Mouse (Mus musculus): Measurements from ENCODE around the gene Cct8l1. TPM values are rescaled to one million over a fixed set of nuclear protein-coding genes. Genes with fewer than 3 reads are reported as not detected.
A peak's percentile ranks its signal among the peaks of the same experiment; 100 is the strongest.

Cct8l1 gene
- total RNA-seq (2015): not detected in 2 replicates
- not detected in 2 replicates for total RNA-seq (2017)

DNA sequence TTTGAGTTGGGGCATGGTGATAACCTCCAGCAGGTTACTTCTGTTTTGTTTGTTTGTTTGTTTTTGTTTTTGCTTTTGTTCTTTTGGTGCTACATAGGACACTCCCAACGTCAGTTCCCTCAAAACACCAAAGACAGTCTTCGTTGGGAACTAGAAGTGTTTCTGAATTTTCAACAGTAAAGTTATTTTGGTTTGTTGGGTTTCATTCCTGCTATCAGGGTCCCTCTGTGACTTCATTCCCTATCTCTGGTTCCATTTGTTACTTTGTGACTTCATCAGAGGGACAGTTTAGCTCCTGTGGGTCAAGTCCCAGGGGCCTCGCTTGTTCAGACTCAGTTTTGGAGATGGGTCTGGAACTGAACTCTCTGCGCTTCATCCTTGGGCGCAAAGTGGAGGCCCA lies at the start of gene Cct8l1:
Gene Cct8l1 (plus strand): TSS at position 301 of the 400 bp plus-strand sequence.
- ATAC-seq (replicated peaks; ENCODE audit: poor library complexity): no peak

GRCm38 (mm10) chr5:25472070-25472469 lies 43.8 kb upstream of the Cct8l1 start:
- peak; percentile 57 for ATAC-seq (replicated peaks; ENCODE audit: poor library complexity)

DNA sequence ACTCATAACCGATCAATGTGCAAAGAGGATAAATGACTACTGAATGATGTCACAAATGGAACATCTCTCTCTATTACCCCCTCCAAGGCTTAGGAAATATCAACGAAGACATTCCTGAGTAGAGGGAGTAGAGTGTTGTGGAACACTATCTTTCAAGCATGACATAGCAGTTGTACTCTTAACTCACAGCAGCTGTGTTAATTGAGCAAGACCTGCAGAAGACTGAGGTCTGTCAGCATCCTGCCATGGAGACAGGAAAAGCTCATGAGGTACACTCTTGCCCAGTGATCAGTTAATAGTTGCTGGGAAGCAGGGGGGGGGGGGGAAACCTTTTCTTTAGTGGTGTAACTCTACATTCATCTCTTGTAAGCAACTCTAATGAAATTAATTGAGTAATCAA lies 40.1 kb upstream of the Cct8l1 start:
- peak; percentile 93 for ATAC-seq (replicated peaks; ENCODE audit: poor library complexity)

DNA sequence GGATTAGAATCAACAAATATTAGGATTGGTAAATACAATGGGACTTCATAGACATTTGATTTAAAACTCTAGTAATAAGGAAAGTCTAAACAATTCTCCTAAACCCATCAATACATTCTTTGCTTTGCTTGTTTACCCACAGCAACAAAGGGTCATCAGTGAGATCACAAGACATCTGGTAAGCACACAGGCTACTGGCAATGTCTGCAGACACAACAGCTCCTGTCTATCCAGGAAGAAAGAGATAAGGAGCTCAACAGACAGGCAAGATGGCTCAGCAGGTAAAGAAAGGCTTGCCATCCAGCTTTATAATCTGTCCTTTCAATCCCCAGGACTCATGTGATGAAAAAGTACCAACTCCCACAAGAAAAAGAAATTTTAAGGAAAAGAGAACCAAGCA lies 37.0 kb upstream of the Cct8l1 start:
- peak; percentile 42; the same call in 1 of the 2 replicates for ATAC-seq (replicated peaks; ENCODE audit: poor library complexity)

DNA sequence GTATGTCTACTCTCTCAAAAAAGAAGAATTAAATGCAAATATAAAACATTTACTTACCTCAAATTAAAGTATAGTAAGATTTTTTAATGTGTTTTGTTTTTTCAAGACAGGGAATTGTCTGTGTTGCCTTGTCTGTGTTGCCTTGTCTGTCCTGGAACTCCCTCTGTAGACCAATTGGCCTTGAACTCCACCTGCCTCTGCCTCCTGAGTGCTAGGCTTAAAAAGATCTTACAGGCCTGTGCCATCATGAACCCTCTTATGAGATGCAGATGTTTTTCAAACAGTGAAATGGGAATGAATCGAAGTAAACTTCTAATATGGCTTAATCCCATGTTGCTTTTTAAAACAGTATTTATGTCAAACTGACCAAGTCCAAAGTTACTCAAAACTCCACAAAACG lies 19.2 kb upstream of the Cct8l1 start:
- ATAC-seq (replicated peaks; ENCODE audit: poor library complexity): no peak

GRCm38 (mm10) chr5:25497369-25497719 lies 18.5 kb upstream of the Cct8l1 start:
- ATAC-seq (replicated peaks; ENCODE audit: poor library complexity): no peak

DNA sequence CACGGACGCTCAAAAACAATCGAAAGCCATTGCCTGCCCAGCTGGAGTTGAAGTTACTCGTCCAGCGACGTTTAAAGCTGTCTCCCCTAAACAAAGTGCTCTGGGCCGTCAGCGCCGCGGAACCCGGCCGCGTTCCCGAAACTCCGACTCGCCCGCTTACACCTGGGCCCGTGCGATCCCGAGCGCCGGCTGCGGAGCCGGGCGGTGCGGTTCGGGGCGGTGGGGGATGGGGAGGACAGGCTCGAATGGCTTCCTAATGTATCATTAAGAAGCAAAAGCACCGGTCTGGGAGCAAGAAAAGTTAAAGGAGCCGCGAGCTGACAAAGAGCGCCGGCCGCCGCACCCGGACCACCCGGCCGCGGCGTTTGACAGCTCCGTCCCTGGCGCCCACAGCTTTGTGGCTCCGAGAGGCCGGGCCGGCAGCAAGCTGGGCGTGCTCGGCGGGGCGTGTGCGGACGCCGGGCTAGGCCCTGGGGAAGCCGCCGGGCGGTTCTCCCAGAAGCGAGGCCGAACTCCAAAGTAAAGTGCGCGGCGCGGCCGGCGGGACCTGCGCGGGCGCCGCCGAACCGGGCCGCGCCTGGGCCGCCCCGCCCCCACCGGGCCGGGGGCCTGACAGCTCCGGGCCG lies 18.0 kb upstream of the Cct8l1 start:
- ATAC-seq (replicated peaks; ENCODE audit: poor library complexity): no peak

GRCm38 (mm10) chr5:25498346-25498820 lies 17.5 kb upstream of the Cct8l1 start, which contains the start of gene Kmt2c:
Kmt2c (minus strand) TSS chr5:25498783.
- ATAC-seq (replicated peaks; ENCODE audit: poor library complexity): peak; percentile 29

- peak; percentile 59 for ATAC-seq (replicated peaks; ENCODE audit: poor library complexity)
Observed at GRCm38 (mm10) chr5:25498821-25499422, 16.9 kb upstream of the Cct8l1 start.

DNA sequence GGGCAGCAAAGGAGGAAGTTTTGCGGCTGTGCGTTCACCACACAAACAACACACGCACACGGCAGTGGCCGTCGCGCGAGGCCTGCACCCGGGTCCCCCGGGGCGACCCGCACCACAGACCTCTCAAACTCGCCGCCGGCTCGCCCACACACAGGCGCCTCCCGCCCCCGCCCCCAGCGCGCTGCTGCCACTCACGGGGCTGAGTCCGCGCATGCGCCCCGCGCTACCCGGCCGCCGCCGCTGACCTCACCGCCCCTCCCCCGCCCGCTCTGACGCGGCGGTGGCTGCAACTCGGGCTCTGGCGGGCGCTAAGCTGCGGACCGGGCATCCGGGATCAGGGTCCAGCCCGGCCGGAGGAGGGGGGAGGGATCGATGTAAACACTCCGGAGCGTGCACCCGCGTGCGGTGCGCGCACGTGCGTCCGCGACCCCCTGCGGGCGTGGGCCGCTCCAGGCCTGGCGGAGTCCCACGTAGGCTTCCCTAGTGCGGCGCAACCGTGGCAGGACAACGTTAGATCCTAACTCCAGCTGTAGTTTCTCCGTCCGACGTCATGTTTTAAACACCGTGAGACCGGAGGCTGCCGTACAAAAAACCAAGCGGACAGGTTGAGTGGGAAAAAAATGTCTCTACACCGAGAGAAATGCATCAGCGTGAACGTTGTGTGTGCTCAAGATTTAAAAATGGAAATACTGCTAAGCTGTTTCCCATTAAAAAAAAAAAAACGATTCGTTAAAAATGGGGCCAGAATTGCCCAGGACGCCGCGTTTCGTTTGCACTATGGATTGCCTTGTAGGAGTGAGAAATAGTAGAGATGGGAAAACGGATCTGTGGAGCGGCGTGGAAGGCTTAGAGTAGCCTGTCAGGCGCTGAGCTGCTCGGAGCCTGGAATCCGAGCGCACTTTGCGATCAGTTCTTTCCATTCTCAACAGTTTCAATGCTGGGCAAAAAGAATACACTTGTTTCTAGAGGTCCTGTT lies 16.2 kb upstream of the Cct8l1 start:
- ATAC-seq (replicated peaks; ENCODE audit: poor library complexity): peak; percentile 73

DNA sequence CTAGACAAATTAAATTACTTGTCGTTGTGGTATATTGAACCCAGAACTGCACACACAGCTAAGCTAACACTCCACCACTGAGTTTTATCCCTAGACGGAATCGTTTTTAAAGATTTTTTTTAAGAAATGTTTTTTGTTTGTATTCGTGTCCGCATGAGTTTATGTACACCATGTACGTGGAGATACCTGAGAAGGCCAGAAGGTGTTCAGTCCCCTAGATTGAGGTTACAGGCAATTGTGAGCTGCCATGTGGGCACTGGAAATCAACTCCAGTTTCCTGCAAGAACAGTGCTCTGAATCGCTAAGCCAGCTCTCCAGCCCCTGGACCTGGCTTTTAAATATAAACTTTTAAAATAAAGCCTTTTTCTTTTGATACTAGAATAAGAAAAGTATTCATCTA lies 15.2 kb upstream of the Cct8l1 start:
- no peak for ATAC-seq (replicated peaks; ENCODE audit: poor library complexity)

DNA sequence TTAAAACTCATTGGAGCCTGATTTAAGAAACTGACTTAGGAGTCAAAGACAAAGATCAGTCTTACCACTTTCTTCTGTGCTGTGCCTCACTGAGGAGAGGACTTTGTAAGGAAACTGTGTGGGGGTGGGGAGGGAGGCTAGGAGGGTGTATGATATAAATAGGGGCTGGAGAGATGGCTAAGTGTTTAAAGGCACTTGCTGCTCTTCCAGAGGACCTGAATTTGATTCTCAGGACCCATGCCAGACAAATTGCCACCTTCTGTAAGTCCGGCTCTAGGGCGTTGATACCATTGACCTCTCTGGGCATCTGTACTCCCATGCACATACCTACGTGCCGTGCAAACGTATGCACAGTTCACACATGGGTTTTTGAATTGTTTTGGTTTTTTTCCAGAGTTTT lies 9.8 kb upstream of the Cct8l1 start:
- ATAC-seq (replicated peaks; ENCODE audit: poor library complexity): no peak

DNA sequence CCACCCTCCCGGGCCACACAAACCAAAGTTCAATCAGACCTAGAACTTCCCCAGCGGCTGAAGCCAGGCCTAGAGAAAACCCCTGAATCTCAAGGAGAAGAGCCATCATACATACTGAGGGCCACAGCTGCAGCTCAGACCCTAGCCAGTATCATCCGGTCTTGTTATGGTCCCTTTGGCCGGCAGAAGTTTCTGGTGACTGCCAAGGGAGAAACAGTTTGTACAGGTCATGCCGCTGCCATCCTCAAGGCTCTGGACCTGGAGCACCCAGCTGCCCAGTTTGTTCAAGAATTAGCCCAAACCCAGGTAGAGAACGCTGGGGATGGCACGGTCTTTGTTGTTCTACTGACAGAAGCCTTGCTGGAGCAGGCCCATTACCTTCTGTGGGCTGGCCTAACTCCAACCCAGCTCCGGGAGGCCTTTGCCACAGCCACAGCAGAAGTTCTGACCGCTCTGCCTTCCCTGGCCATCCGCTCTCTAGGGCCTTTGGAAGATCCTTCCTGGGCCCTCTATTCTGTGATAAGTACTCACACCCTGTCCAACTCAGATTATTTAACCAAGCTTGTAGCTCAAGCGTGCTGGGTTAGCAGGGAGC lies 531 bp downstream of the Cct8l1 start:
- no peak for ATAC-seq (replicated peaks; ENCODE audit: poor library complexity)

DNA sequence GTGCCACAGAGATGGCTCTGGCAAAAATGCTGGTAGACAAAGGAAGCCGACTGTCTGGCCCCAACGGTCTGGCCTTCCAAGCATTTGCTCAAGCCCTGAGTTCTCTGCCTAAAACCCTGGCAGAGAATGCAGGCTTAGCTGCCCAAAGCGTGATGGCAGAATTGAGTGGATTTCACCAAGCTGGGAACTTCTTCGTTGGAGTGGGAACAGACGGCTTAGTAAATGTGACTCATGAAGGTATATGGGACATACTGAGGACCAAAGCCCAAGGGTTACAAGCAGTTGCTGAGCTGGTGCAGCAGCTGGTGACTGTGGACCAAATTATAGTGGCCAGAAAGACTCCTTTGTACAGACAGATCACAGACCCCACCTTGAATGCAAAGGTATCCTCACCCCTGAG lies 1.7 kb downstream of the Cct8l1 start:
- ATAC-seq (replicated peaks; ENCODE audit: poor library complexity): no peak

- no peak for ATAC-seq (replicated peaks; ENCODE audit: poor library complexity)
Observed at GRCm38 (mm10) chr5:25519820-25520219, 4.0 kb downstream of the Cct8l1 start.

GRCm38 (mm10) chr5:25521461-25521860 lies 5.6 kb downstream of the Cct8l1 start:
- ATAC-seq (replicated peaks; ENCODE audit: poor library complexity): no peak

GRCm38 (mm10) chr5:25526116-25526515 lies 10.2 kb downstream of the Cct8l1 start:
- ATAC-seq (replicated peaks; ENCODE audit: poor library complexity): no peak

- ATAC-seq (replicated peaks; ENCODE audit: poor library complexity): no peak
Observed at GRCm38 (mm10) chr5:25526926-25527325, 11.1 kb downstream of the Cct8l1 start.

- ATAC-seq (replicated peaks; ENCODE audit: poor library complexity): no peak
Observed at GRCm38 (mm10) chr5:25527971-25528370, 12.1 kb downstream of the Cct8l1 start.

GRCm38 (mm10) chr5:25528851-25529528 lies 13.1 kb downstream of the Cct8l1 start:
- ATAC-seq (replicated peaks; ENCODE audit: poor library complexity): no peak
